Mouse (Mus musculus) myocyte (in vitro differentiated cells): ENCODE results near the gene Pparg.

Source experiments
- CEBPB ChIP-seq: IDR thresholded peaks from 2 replicates; pipeline ENCODE4 v1.6.1; 2011; ENCODE audit warnings: mild to moderate bottlenecking, moderate library complexity; ENCODE audit not compliant: poor library complexity, insufficient read depth, severe bottlenecking
- E2F4 ChIP-seq: IDR thresholded peaks from one replicate; pipeline ENCODE4 v1.6.1; 2011; ENCODE audit warnings: mild to moderate bottlenecking, control low read depth, moderate library complexity; ENCODE audit not compliant: insufficient read depth
- MAX ChIP-seq: IDR thresholded peaks from one replicate; pipeline ENCODE4 v1.6.1; 2011; ENCODE audit warnings: low read depth, mild to moderate bottlenecking, control low read depth
- MYOG ChIP-seq, 3 experiments: IDR thresholded peaks; one replicate each; pipeline ENCODE4 v1.6.1; 2011; ENCODE audit warnings: control low read depth in 2 of 3, low read depth in 2 of 3, mild to moderate bottlenecking in 2 of 3; ENCODE audit not compliant: insufficient read length in 2 of 3, control insufficient read depth in 1 of 3, insufficient read depth in 1 of 3
- POLR2A ChIP-seq: IDR thresholded peaks from one replicate; pipeline ENCODE4 v1.6.1; 2011; ENCODE audit warnings: low read depth, mild to moderate bottlenecking, control low read depth, moderate library complexity; ENCODE audit not compliant: insufficient read length
- SRF ChIP-seq: IDR thresholded peaks from one replicate; pipeline ENCODE4 v1.6.1; 2011; ENCODE audit warnings: low read depth; ENCODE audit not compliant: control insufficient read depth, insufficient read length
- TCF12 ChIP-seq: IDR thresholded peaks from one replicate; pipeline ENCODE4 v1.6.1; 2011; ENCODE audit warnings: mild to moderate bottlenecking, control low read depth; ENCODE audit not compliant: poor library complexity, insufficient read depth, severe bottlenecking
- TCF3 ChIP-seq: IDR thresholded peaks from one replicate; pipeline ENCODE4 v1.6.1; 2011; ENCODE audit warnings: low read depth, control low read depth; ENCODE audit not compliant: insufficient read length
- USF1 ChIP-seq: IDR thresholded peaks from one replicate; pipeline ENCODE4 v1.6.1; 2011; ENCODE audit warnings: low read depth, mild to moderate bottlenecking, control low read depth, moderate library complexity

DNA sequence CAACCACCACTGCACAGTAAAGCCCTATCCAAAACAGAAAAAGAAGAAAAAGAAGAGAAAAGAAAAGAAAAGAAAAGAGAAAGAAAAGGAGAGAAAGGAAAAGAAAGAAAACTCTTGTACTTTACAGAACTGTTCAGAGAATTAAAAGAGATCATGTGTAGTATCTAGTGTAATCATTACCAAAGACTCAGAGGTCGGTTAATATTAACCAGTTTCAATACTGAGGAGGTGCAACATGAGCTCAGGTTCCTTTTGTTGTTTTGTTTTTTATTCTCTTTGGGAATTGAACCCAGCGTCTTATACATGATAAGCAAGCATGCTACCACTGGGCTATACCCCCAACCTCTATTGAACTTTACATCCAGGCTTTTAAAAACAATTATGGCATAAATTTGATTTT lies 74.1 kb downstream of the Pparg start:
- no peak for TF ChIP-seq TCF12
- TF ChIP-seq POLR2A: no peak
- TF ChIP-seq USF1: no peak
- no peak for TF ChIP-seq CEBPB
- no peak for TF ChIP-seq TCF3
- TF ChIP-seq SRF: no peak
- TF ChIP-seq MAX: no peak
- no peak for TF ChIP-seq E2F4
- TF ChIP-seq MYOG (IDR thresholded peaks at IDR 0.05; ENCODE audit: control insufficient read depth in 1 of 3, insufficient read depth in 1 of 3, insufficient read length in 2 of 3, low read depth in 2 of 3): no peak
